Mouse (Mus musculus) olfactory bulb, adult 2 months (tissue): ENCODE results near the gene Lats1. TPM values are rescaled to one million over a fixed set of nuclear protein-coding genes. Genes with fewer than 3 reads are reported as not detected.
A peak's percentile ranks its signal among the peaks of the same experiment; 100 is the strongest.
"Not testable (repeated sequence)": the region's sequence is repeated elsewhere in the genome, so short reads cannot be mapped to it uniquely, and the experiment has no call there.

Experiments
- H3K27ac ChIP-seq: fragments of 200-500 bp; 2 replicates; pipeline ENCODE4 v1.5.1; 2012; ENCODE audit warnings: low read depth, low read length; ENCODE audit not compliant: insufficient read depth
- H3K4me1 ChIP-seq: fragments of 200-500 bp; 2 replicates; pipeline ENCODE4 v1.6.1; 2012; ENCODE audit warnings: low read length; ENCODE audit not compliant: control insufficient read depth, insufficient read depth
- H3K4me3 ChIP-seq: fragments of 200-500 bp; 2 replicates; pipeline ENCODE4 v1.5.1; 2012; ENCODE audit warnings: mild to moderate bottlenecking, low read depth, low read length, moderate library complexity; ENCODE audit not compliant: insufficient read depth
- CTCF ChIP-seq: fragments of 200-500 bp; IDR thresholded peaks from 2 replicates; pipeline ENCODE4 v1.5.1; 2012; ENCODE audit warnings: low read depth, mild to moderate bottlenecking, low read length, moderate library complexity; ENCODE audit not compliant: insufficient read depth
- POLR2A ChIP-seq: fragments of 200-500 bp; IDR thresholded peaks from 2 replicates; pipeline ENCODE4 v1.6.1; 2012; ENCODE audit warnings: mild to moderate bottlenecking, low read depth, low read length, moderate library complexity; ENCODE audit not compliant: insufficient read depth
- WGBS: fragments of 180-500 bp; shearing (Covaris S2); methylation state at CpG from one replicate; pipeline ENCODE4 v1.1.7; 2018; 5-methylcytosine and 5-hydroxymethylcytosine counted together
- polyA plus RNA-seq: library from polyadenylated mRNA; stranded (reverse); fragments of >200 nt; gene quantifications from 2 replicates; pipeline ENCODE4 v1.2.4, GENCODE M21; 2012; ENCODE audit warnings: low replicate concordance; ENCODE audit not compliant: missing spikeins, insufficient read depth, insufficient read length

Gene Lats1
- polyA plus RNA-seq, 1 experiment = 70.0 TPM

GRCm38 (mm10) chr10:7712506-7712905 is 31.5 kb downstream of the Lats1 start:
- 93% methylated on average over 13 of the region's 13 CpGs for WGBS
- Histone ChIP-seq H3K27ac (no peak overlapping the region), H3K4me1 (0 out of 2 replicates have a peak, but pooled peaks cover 2% of the 10 kb centered on the region), H3K4me3 (no peak overlapping the region)
- no peak for TF ChIP-seq CTCF
- no peak for TF ChIP-seq POLR2A

GRCm38 (mm10) chr10:7715056-7715455 is 34.0 kb downstream of the Lats1 start:
- 74% methylated on average over 7 of the region's 7 CpGs for WGBS
- no peak for TF ChIP-seq POLR2A
- TF ChIP-seq CTCF = no peak
- Histone ChIP-seq H3K4me3 (no peak overlapping the region), H3K27ac (no peak overlapping the region), H3K4me1 (0 out of 2 replicates have a peak, but pooled peaks cover 2% of the 10 kb centered on the region)

DNA sequence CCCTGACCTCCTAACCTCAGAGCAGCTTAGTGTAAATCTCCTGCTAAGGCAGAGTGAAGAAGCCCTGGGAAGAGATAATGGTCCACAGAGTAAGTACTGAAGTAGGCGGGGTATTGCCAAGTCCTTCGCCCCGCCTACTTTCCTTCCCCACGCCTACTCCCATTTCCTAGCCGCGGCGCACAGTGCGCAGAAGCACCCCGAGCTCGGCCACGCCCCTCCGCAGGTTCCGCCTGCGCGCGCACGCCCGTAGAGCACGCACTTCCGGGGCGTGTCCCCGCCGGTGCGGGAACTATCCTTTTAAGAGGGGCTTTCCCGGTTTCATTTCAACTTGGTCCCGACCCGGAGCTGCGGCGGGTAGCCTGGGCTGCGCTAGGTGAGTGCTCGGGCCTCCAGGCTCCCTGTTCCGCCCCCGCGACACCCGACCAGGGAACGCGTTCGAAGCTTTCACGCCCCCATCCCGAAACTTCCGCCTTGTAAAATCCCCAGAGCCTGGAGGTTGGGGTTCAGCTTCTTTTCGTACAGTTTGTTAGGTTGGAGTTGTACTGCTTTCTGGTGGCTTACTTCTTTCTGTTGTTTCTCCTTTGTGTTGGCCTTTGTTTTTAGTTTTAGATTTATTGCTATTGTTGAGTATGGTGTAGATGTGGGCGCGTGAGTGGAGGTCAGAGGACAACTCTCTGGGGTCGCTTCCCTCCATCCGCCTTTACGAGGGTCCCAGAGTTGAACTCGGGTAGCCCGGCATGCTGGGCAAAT is 44.9 kb downstream of the Lats1 start, which contains the start of gene Katna1:
Katna1 (plus strand) TSS at position 250 of the 750 bp plus-strand sequence.
- Histone ChIP-seq H3K4me3 (peak within 1 kb of the TSS; percentile 72), H3K4me1 (peaks cover 2% of the 10 kb centered on the region; the same call in 1 of the 2 replicates), H3K27ac (no peak within 1 kb of the TSS)
- under 1% methylated on average over 49 of the region's 49 CpGs for WGBS
- TF ChIP-seq POLR2A (peak; percentile 74; the same call in 1 of the 2 replicates), CTCF (no peak)

- Histone ChIP-seq H3K4me1 (peaks cover 2% of the 10 kb centered on the region; the same call in 1 of the 2 replicates), H3K27ac (no peak overlapping the region), H3K4me3 (peak overlapping the region; percentile 72)
- TF ChIP-seq CTCF (no peak), POLR2A (no peak)
- 0% methylated on average over 8 of the region's 8 CpGs for WGBS
Measured at GRCm38 (mm10) chr10:7726501-7726812, 45.4 kb downstream of the Lats1 start.

- Histone ChIP-seq H3K4me3 (no peak overlapping the region), H3K4me1 (peaks cover 2% of the 10 kb centered on the region; the same call in 1 of the 2 replicates), H3K27ac (no peak overlapping the region)
- TF ChIP-seq POLR2A (no peak), CTCF (no peak)
- 9% methylated on average over 3 of the region's 3 CpGs for WGBS
Measured at GRCm38 (mm10) chr10:7727011-7727410, 46.0 kb downstream of the Lats1 start.

DNA sequence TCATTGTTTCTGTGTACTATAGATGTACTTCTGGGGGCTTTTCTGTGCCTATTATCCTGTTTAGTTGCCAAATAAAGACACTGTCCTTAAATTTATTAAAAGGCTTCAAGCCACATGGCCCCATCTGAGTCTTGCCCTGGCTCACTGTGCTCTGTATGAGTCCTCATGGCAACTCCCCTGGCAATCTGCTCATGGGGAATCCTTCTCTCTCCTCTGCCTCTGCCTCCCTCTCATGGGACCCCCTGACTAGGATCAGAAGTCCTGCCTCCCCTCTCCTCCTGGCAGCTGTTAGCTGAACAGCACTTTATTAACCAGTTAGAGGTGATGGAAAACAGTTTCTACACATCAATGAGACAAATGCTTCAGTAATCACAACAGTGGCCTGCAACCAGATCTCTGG is 50.6 kb downstream of the Lats1 start:
- Histone ChIP-seq H3K4me3 (no peak overlapping the region), H3K27ac (no peak overlapping the region), H3K4me1 (peaks cover 2% of the 10 kb centered on the region; the same call in 1 of the 2 replicates)
- no peak for TF ChIP-seq POLR2A
- TF ChIP-seq CTCF = no peak

DNA sequence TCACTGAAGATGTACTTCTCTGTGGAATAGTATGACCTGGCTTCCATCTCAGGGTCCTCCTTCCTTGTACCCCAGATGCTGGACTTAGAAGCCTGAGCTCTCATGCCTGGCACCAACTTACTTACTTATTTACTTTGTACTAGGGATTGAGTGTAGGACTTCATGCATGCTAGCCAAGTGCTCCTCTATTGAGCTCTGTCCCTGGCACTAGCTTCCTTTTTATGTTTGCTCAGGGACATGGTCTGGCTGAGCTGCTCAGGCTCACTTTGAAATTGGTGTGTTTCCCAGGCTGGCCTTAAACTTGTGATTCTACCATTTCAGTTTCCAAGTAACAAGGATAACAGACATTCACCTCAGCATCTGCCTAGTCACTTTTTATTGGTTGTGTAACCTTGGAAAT is 56.1 kb downstream of the Lats1 start:
- no peaks in the 10 kb centered on the region for H3K4me1 ChIP-seq
- H3K27ac ChIP-seq = no peak overlapping the region
- TF ChIP-seq POLR2A (no peak), CTCF (no peak)
- H3K4me3 ChIP-seq = no peak overlapping the region

DNA sequence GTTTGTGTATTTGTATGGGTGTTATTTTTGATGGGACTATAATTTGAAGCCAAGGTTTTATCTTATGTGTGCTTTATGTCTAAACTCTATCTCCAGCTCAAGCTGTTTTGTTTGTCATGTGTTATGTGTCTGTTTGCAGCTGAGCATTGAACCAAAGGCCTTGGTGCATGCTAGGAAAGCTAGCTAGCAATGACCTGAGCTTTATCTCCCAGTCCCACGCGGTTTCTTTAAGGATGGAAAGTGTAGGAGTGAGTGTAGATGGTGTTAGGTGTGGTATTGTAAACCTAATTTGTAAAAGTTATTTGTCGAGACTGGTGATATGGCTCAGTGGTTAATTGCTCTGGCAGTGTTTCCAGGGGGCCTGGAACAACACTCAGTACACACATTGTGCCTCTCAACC is 56.9 kb downstream of the Lats1 start:
- TF ChIP-seq CTCF (no peak), POLR2A (no peak)
- Histone ChIP-seq H3K4me1 (no peaks in the 10 kb centered on the region), H3K4me3 (no peak overlapping the region), H3K27ac (no peak overlapping the region)
- 80% methylated on average over 3 of the region's 3 CpGs for WGBS

DNA sequence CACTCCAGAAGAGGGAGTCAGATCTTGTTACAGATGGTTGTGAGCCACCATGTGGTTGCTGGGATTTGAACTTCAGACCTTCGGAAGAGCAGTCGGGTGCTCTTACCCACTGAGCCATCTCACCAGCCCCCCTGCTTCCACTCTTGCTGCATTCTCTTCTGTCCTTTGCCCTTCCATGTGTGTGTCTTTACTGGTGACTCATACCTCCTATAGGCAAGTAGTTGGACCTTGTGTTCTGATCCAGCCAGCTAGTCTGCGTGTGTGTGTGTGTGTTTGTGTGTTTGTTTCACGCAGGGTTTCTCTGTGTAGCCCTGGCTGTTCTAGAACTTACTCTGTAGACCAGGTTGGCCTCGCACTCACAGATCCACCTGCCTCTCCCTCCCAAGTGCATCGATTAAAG is 64.5 kb downstream of the Lats1 start:
- not testable (repeated sequence) for H3K4me1 ChIP-seq, H3K4me3 ChIP-seq, H3K27ac ChIP-seq
- 94% methylated on average over 6 of the region's 6 CpGs for WGBS
